Mouse (Mus musculus) intestine, embryonic 15.5 days (tissue): ENCODE measurements at regions not wholly inside any gene's neighbourhood (a gene's known extent, or its start where the extent isn't known, plus 50 kb on each side); places are given as distances from the start of the nearest gene placed in this dataset.
A peak's percentile ranks its signal among the peaks of the same experiment; 100 is the strongest.
"Not testable (repeated sequence)": the region's sequence is repeated elsewhere in the genome, so short reads cannot be mapped to it uniquely, and the experiment has no call there.

Source experiments
- ATAC-seq: fragments of 200-750 bp; cut with Nextera tagmentation; 2 replicates; pipeline ENCODE4 v1.8.0; 2017; ENCODE audit warnings: moderate TSS enrichment, moderate library complexity
- H3K27ac ChIP-seq: fragments of 300-500 bp; sonication (generic); 2 replicates; pipeline ENCODE4 v1.5.1; 2015; ENCODE audit warnings: mild to moderate bottlenecking, inconsistent platforms
- H3K27me3 ChIP-seq: fragments of 300-500 bp; sonication (generic); replicated peaks from 2 replicates; pipeline ENCODE4 v1.6.1; 2015; ENCODE audit warnings: inconsistent platforms
- H3K36me3 ChIP-seq: fragments of 300-500 bp; sonication (generic); 2 replicates; pipeline ENCODE4 v1.6.1; 2015; ENCODE audit warnings: inconsistent platforms
- H3K4me1 ChIP-seq: fragments of 300-500 bp; sonication (generic); replicated peaks from 2 replicates; pipeline ENCODE4 v1.6.1; 2015; ENCODE audit warnings: inconsistent platforms
- H3K4me2 ChIP-seq: fragments of 300-500 bp; sonication (generic); replicated peaks from 2 replicates; pipeline ENCODE4 v1.6.1; 2015; ENCODE audit warnings: mild to moderate bottlenecking, inconsistent platforms
- H3K4me3 ChIP-seq: fragments of 300-500 bp; sonication (generic); replicated peaks from 2 replicates; pipeline ENCODE4 v1.5.1; 2015; ENCODE audit warnings: inconsistent platforms
- H3K9ac ChIP-seq: fragments of 300-500 bp; sonication (generic); 2 replicates; pipeline ENCODE4 v1.6.1; 2015; ENCODE audit warnings: inconsistent platforms
- H3K9me3 ChIP-seq: fragments of 300-500 bp; sonication (generic); 2 replicates; pipeline ENCODE4 v1.6.1; 2016; ENCODE audit warnings: inconsistent platforms
- WGBS: fragments of 180-500 bp; shearing (Covaris S2); methylation state at CpG from one replicate; pipeline ENCODE4 v1.1.7; 2015; 5-methylcytosine and 5-hydroxymethylcytosine counted together

- H3K9me3 ChIP-seq, H3K9ac ChIP-seq, H3K4me1 ChIP-seq, H3K27me3 ChIP-seq, H3K27ac ChIP-seq, H3K36me3 ChIP-seq: not testable (repeated sequence)
- WGBS = 5% methylated on average over 41 of the region's 51 CpGs
- peak; percentile 92 for ATAC-seq
- Histone ChIP-seq H3K4me2 (peak overlapping the region; percentile 54), H3K4me3 (peak overlapping the region; percentile 28)
These were observed 106.5 kb downstream of the Zfp600 start for GRCm38 (mm10) chr4:146263038-146263685.

GRCm38 (mm10) chr4:146263790-146264189, 107.2 kb downstream of the Zfp600 start:
- H3K4me2 ChIP-seq, H3K36me3 ChIP-seq, H3K4me1 ChIP-seq, H3K9me3 ChIP-seq, H3K27ac ChIP-seq, ATAC-seq, H3K9ac ChIP-seq, H3K27me3 ChIP-seq, H3K4me3 ChIP-seq: not testable (repeated sequence)
- whole genome bisulfite sequencing = 63% methylated on average over 4 of the region's 5 CpGs

GRCm38 (mm10) chr4:146270119-146270747, 113.6 kb downstream of the Zfp600 start:
- WGBS = no CpG with 5 or more reads among the region's 14 CpGs
- not testable (repeated sequence) for H3K4me1 ChIP-seq, H3K27me3 ChIP-seq, H3K9ac ChIP-seq, H3K27ac ChIP-seq, H3K36me3 ChIP-seq, H3K9me3 ChIP-seq, H3K4me3 ChIP-seq, H3K4me2 ChIP-seq
- peak; percentile 66; the same call in 1 of the 2 replicates for ATAC-seq
